Mouse (Mus musculus): ENCODE measurements around the gene Rcl1.

DNA sequence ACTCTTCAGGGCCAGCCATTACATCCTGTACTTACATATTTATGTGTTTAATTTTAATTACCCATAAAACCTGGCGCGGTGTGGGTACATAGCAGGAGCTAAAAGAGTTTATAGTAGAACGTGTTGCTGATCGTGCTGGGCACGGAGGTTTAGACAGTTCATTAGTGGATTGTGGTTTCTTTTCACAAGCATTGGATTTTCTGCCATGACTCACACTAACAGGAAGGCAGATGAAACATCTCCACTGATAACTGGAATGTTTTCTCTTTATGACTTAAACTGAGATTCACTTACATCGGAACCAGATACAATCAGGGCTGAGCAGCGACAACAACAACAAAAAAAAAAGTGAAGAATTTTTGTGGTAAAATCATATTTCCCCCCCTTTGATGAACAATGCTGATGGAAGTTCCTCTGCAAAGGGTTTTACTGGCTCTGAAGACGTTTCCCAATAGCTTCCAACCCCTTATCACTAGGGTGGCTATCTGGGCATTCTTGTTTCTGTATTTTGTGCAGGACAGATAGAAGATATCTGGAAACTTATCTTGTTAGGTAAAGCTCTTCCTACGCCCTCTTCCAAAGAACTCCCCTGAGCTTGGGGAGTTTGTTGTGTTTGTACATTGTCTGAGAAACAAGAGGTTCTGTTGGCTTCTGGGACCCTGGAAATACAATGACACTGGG lies 84.5 kb downstream of the Rcl1 start:
- TF ChIP-seq CTCF (IDR thresholded peaks at IDR 0.05; ENCODE audit: low read depth, low read length): no peak
- TF ChIP-seq GATA1 (IDR thresholded peaks at IDR 0.05; ENCODE audit: borderline replicate concordance, low read length): no peak
- no peak for TF ChIP-seq POLR2AphosphoS5 (IDR thresholded peaks at IDR 0.05; ENCODE audit: insufficient replicate concordance, low read depth, low read length)
